Mouse (Mus musculus): ENCODE results near the gene Plp1. TPM values are rescaled to one million over a fixed set of nuclear protein-coding genes. Genes with fewer than 3 reads are reported as not detected.

The Plp1 gene
- polyA plus RNA-seq, 1 experiment from 2014 or later = 1.9 TPM

- no peak for ATAC-seq
- H3K27ac ChIP-seq (ENCODE audit: low read depth, low read length) = no peak overlapping the region
- H3K27me3 ChIP-seq (replicated peaks; ENCODE audit: control insufficient read depth, insufficient read depth, low read length) = no peaks in the 10 kb centered on the region
- H3K4me1 ChIP-seq (replicated peaks; ENCODE audit: control insufficient read depth, insufficient read depth, low read length) = no peaks in the 10 kb centered on the region
- no peak overlapping the region for H3K4me3 ChIP-seq (ENCODE audit: low read depth, low read length)
- TF ChIP-seq CTCF (IDR thresholded peaks at IDR 0.05; ENCODE audit: low read depth) = no peak
- WGBS = 80% methylated on average over 6 of the region's 6 CpGs
- H3K36me3 ChIP-seq (ENCODE audit: control insufficient read depth, insufficient read depth) = no peaks in the 10 kb centered on the region
- no peaks in the 10 kb centered on the region for H3K9me3 ChIP-seq (ENCODE audit: control insufficient read depth)
- no peak overlapping the region for H3K9ac ChIP-seq (ENCODE audit: low read depth, low read length)
- no peak overlapping the region for H3K4me2 ChIP-seq (replicated peaks; ENCODE audit: low read depth)
Observed at GRCm38 (mm10) chrX:136819752-136820151, 2.7 kb upstream of the Plp1 start.

GRCm38 (mm10) chrX:136820250-136820649 lies 2.2 kb upstream of the Plp1 start:
- Histone ChIP-seq H3K9me3 (ENCODE audit: control insufficient read depth) (no peaks in the 10 kb centered on the region), H3K4me2 (replicated peaks; ENCODE audit: low read depth) (no peak overlapping the region), H3K27ac (ENCODE audit: low read depth, low read length) (no peak overlapping the region), H3K36me3 (ENCODE audit: control insufficient read depth, insufficient read depth) (no peaks in the 10 kb centered on the region), H3K4me3 (ENCODE audit: low read depth, low read length) (no peak overlapping the region), H3K4me1 (replicated peaks; ENCODE audit: control insufficient read depth, insufficient read depth, low read length) (no peaks in the 10 kb centered on the region), H3K9ac (ENCODE audit: low read depth, low read length) (no peak overlapping the region), H3K27me3 (replicated peaks; ENCODE audit: control insufficient read depth, insufficient read depth, low read length) (no peaks in the 10 kb centered on the region)
- TF ChIP-seq CTCF (IDR thresholded peaks at IDR 0.05; ENCODE audit: low read depth) = peak; percentile 84
- WGBS = 13% methylated on average over 1 of the region's 1 CpGs
- no peak for ATAC-seq

DNA sequence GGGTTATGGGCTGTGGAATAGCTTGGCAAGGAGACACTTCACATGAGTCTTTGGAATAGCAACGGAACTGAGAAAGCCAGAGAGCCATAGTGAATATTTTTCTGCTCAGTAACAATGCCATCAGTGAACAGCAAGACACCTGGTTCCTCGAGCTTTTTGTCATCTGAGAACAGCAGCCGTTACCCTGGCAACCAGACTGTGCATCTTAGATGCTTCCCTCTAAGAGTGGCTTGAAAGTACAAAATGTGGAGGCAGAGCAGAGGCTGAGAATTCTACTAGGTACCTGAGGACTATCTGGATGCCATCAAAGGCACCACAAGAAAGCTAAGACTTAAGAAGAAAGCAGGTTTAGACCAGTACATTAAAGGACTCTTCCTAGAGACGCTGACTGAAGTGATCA lies 2.5 kb downstream of the Plp1 start:
- no peaks in the 10 kb centered on the region for H3K4me1 ChIP-seq (replicated peaks; ENCODE audit: control insufficient read depth, insufficient read depth, low read length)
- no peak overlapping the region for H3K27ac ChIP-seq (ENCODE audit: low read depth, low read length)
- TF ChIP-seq CTCF (IDR thresholded peaks at IDR 0.05; ENCODE audit: low read depth) = no peak
- no peak overlapping the region for H3K4me2 ChIP-seq (replicated peaks; ENCODE audit: low read depth)
- no peak overlapping the region for H3K9ac ChIP-seq (ENCODE audit: low read depth, low read length)
- WGBS = 72% methylated on average over 4 of the region's 4 CpGs
- ATAC-seq = no peak
- H3K9me3 ChIP-seq (ENCODE audit: control insufficient read depth) = no peaks in the 10 kb centered on the region
- H3K4me3 ChIP-seq (ENCODE audit: low read depth, low read length) = no peak overlapping the region
- H3K27me3 ChIP-seq (replicated peaks; ENCODE audit: control insufficient read depth, insufficient read depth, low read length) = no peaks in the 10 kb centered on the region
- H3K36me3 ChIP-seq (ENCODE audit: control insufficient read depth, insufficient read depth) = no peaks in the 10 kb centered on the region

DNA sequence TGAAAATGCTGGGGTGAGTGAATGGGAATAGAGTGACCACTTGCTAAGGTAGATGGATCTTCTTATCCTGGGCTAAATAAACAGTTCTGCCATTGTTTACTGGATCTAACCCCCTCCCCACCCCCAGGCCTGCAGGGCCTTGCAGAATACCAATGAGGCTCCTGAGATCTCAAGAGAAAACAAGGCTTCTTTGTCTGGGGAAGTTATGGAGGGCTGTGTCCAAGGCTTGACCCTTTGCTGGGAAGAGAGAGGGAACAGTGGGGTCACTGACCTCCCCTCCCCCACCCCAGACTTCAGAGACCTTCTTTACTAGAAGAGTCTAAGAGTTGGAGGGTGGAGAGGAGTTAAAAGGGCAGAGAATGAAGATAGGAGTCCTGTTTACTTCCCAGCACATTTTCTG lies 6.1 kb downstream of the Plp1 start:
- H3K4me1 ChIP-seq (replicated peaks; ENCODE audit: control insufficient read depth, insufficient read depth, low read length) = no peaks in the 10 kb centered on the region
- no peak overlapping the region for H3K27ac ChIP-seq (ENCODE audit: low read depth, low read length)
- no peak for TF ChIP-seq CTCF (IDR thresholded peaks at IDR 0.05; ENCODE audit: low read depth)
- no peaks in the 10 kb centered on the region for H3K36me3 ChIP-seq (ENCODE audit: control insufficient read depth, insufficient read depth)
- H3K4me3 ChIP-seq (ENCODE audit: low read depth, low read length) = no peak overlapping the region
- no peaks in the 10 kb centered on the region for H3K9me3 ChIP-seq (ENCODE audit: control insufficient read depth)
- no peaks in the 10 kb centered on the region for H3K27me3 ChIP-seq (replicated peaks; ENCODE audit: control insufficient read depth, insufficient read depth, low read length)
- ATAC-seq = no peak
- H3K4me2 ChIP-seq (replicated peaks; ENCODE audit: low read depth) = no peak overlapping the region
- no peak overlapping the region for H3K9ac ChIP-seq (ENCODE audit: low read depth, low read length)

- Histone ChIP-seq H3K9ac (ENCODE audit: low read depth, low read length) (no peak overlapping the region), H3K36me3 (ENCODE audit: control insufficient read depth, insufficient read depth) (no peaks in the 10 kb centered on the region), H3K9me3 (ENCODE audit: control insufficient read depth) (no peaks in the 10 kb centered on the region), H3K4me2 (replicated peaks; ENCODE audit: low read depth) (no peak overlapping the region), H3K4me1 (replicated peaks; ENCODE audit: control insufficient read depth, insufficient read depth, low read length) (no peaks in the 10 kb centered on the region), H3K27ac (ENCODE audit: low read depth, low read length) (no peak overlapping the region), H3K27me3 (replicated peaks; ENCODE audit: control insufficient read depth, insufficient read depth, low read length) (no peaks in the 10 kb centered on the region), H3K4me3 (ENCODE audit: low read depth, low read length) (no peak overlapping the region)
- TF ChIP-seq CTCF (IDR thresholded peaks at IDR 0.05; ENCODE audit: low read depth) = peak; percentile 56
- ATAC-seq = no peak
- 35% methylated on average over 3 of the region's 3 CpGs for WGBS
Observed at GRCm38 (mm10) chrX:136850300-136850699, 27.8 kb downstream of the Plp1 start.

DNA sequence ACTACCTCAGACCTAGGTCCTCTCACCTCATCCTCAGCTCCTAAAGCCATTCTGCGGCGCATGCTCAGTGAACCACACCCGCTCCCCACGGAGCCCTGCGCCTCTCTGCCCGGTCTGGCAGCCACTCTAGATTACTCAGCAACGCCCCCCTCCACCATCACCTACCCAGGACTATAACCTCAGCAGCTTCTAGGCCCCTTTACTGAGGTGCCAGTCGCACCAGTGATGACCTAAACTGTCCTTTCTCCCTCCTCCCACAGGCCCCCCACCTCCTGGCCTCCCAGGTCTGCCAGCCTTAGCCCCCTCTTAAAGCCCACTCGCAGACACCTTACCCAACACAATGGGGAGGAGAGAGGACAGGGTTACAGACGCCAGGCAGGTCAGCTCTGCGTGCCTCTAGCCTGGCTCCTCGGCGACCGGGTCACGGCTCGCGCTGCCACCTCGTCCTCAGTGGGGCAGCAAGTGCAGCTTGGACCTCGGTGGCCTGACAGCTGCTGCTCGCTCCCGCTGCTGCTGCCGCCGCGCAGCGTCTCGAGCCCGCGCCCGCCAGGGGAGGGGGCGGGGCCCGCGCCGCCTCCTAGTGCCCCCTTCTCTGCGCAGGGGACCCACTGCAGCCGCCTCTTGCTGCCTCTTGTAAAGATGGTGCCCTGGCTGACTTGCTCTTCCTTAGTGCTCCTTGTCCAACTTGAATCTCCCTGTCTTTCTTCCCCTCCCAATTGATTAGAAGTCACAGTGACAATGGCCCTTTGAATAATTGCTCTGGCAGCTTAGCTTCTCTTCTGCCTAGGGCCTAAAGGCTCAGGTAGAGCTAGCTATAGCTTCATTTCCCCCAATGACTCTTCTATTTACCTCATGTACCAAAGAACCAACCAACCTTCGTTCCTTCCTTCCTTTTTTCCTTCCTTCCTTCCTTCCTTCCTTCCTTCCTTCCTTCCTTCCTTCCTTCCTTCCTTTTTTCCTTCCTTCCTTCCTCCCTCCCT lies 45.9 kb downstream of the Plp1 start, which contains the start of gene Rab9b:
Rab9b (minus strand) TSS at position 695 of the 980 bp plus-strand sequence.
- WGBS = 17% methylated on average over 35 of the region's 36 CpGs

More for the DNA sequence above, 45.9 kb downstream of the Plp1 start, which contains the start of gene Rab9b:
- no peak within 1 kb of the TSS for H3K27ac ChIP-seq (ENCODE audit: low read depth, low read length)
- H3K4me1 ChIP-seq (replicated peaks; ENCODE audit: control insufficient read depth, insufficient read depth, low read length) = no peaks in the 10 kb centered on the region
- no peak for TF ChIP-seq CTCF (IDR thresholded peaks at IDR 0.05; ENCODE audit: low read depth)
- H3K4me2 ChIP-seq (replicated peaks; ENCODE audit: low read depth) = peak within 1 kb of the TSS; percentile 70
- ATAC-seq = 0 out of 2 replicates have a peak, but pooled peaks have one; percentile 45
- 0 out of 2 replicates have a peak within 1 kb of the TSS, but pooled peaks have one; percentile 17 for H3K9ac ChIP-seq (ENCODE audit: low read depth, low read length)
- H3K4me3 ChIP-seq (ENCODE audit: low read depth, low read length) = peak within 1 kb of the TSS; percentile 38
- no peaks in the 10 kb centered on the region for H3K9me3 ChIP-seq (ENCODE audit: control insufficient read depth)
- H3K27me3 ChIP-seq (replicated peaks; ENCODE audit: control insufficient read depth, insufficient read depth, low read length) = no peaks in the 10 kb centered on the region
- no peaks in the 10 kb centered on the region for H3K36me3 ChIP-seq (ENCODE audit: control insufficient read depth, insufficient read depth)

Other genes with a start within 250 kb of the Plp1 start
- gene Tceal3, start 231.8 kb upstream of the Plp1 start, polyA plus RNA-seq (2015; fragmentation: Nextera tagmentation; extraction: Ambion mirVana) = 4.0 and 4.6 TPM in 2 replicates
- 5.8 and 6.1 TPM in 2 replicates for gene Tceal1, start 114.7 kb upstream of the Plp1 start, polyA plus RNA-seq (2015; fragmentation: Nextera tagmentation; extraction: Ambion mirVana)
- 459 and 483 TPM in 2 replicates for gene Morf4l2, start 79.0 kb upstream of the Plp1 start, polyA plus RNA-seq (2015; fragmentation: Nextera tagmentation; extraction: Ambion mirVana)
- not detected in 2 replicates for gene Glra4, start 42.5 kb upstream of the Plp1 start, polyA plus RNA-seq (2015; fragmentation: Nextera tagmentation; extraction: Ambion mirVana)
- gene Rab9b, start 46.1 kb downstream of the Plp1 start, polyA plus RNA-seq (2015; fragmentation: Nextera tagmentation; extraction: Ambion mirVana) = 0.21 and 0.27 TPM in 2 replicates
- gene H2bfm, start 104.7 kb downstream of the Plp1 start, polyA plus RNA-seq (2015; fragmentation: Nextera tagmentation; extraction: Ambion mirVana) = not detected in 2 replicates
- 56.8 and 62.6 TPM in 2 replicates for gene Tmsb15b2, start 152.8 kb downstream of the Plp1 start, polyA plus RNA-seq (2015; fragmentation: Nextera tagmentation; extraction: Ambion mirVana)
- 3.7 and 7.0 TPM in 2 replicates for gene Tmsb15l, start 154.2 kb downstream of the Plp1 start, polyA plus RNA-seq (2015; fragmentation: Nextera tagmentation; extraction: Ambion mirVana)
- gene Tmsb15b1, start 154.2 kb downstream of the Plp1 start, polyA plus RNA-seq (2015; fragmentation: Nextera tagmentation; extraction: Ambion mirVana) = 31.0 and 34.1 TPM in 2 replicates
- 7.7 and 8.4 TPM in 2 replicates for gene Zcchc18, start 170.5 kb downstream of the Plp1 start, polyA plus RNA-seq (2015; fragmentation: Nextera tagmentation; extraction: Ambion mirVana)
- gene Slc25a53, start 215.6 kb downstream of the Plp1 start, polyA plus RNA-seq (2015; fragmentation: Nextera tagmentation; extraction: Ambion mirVana) = 2.7 and 3.1 TPM in 2 replicates
- gene Fam199x, start 226.9 kb downstream of the Plp1 start, polyA plus RNA-seq (2015; fragmentation: Nextera tagmentation; extraction: Ambion mirVana) = 2.2 and 2.5 TPM in 2 replicates

Data from intestine, postnatal 0 days (tissue).